Mouse (Mus musculus) bone marrow, adult 2 months (tissue): Measurements from ENCODE around the gene Scn4a.

Experiments
- CTCF ChIP-seq: fragments of 200-500 bp; IDR thresholded peaks from 2 replicates; pipeline ENCODE4 v1.5.1; 2011; ENCODE audit warnings: low read length, control low read depth; ENCODE audit not compliant: control insufficient read depth, insufficient read depth
- POLR2A ChIP-seq: fragments of 200-500 bp; IDR thresholded peaks from 2 replicates; pipeline ENCODE4 v1.6.1; 2011; ENCODE audit warnings: low read depth, mild to moderate bottlenecking, control low read depth, low read length, borderline replicate concordance; ENCODE audit not compliant: control insufficient read depth

DNA sequence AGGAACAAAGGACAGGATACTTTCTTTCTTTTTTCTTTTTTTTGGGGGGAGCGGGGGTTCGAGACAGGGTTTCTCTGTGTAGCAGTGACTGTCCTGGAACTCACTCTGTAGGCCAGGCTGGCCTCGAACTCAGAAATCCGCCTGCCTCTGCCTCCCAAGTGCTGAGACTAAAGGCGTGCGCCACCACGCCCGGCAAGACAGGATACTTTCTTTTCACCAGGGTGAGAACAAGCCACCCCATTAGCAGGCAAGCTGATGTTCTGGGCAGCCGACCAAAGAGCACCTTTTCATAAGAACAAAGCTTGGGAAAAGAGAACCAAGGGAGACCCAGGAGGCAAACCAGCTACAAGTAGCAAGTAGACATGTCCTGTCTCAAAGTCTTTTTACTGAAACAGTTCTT, 46.3 kb downstream of the Scn4a start:
- TF ChIP-seq CTCF (no peak), POLR2A (no peak)
